Mouse (Mus musculus) olfactory bulb, adult 2 months (tissue): ENCODE measurements around the gene Hes2. TPM values are rescaled to one million over a fixed set of nuclear protein-coding genes. Genes with fewer than 3 reads are reported as not detected.
A peak's percentile ranks its signal among the peaks of the same experiment; 100 is the strongest.

ENCODE experiments used
- H3K27ac ChIP-seq: fragments of 200-500 bp; 2 replicates; pipeline ENCODE4 v1.5.1; 2012; ENCODE audit warnings: low read depth, low read length; ENCODE audit not compliant: insufficient read depth
- H3K4me1 ChIP-seq: fragments of 200-500 bp; 2 replicates; pipeline ENCODE4 v1.6.1; 2012; ENCODE audit warnings: low read length; ENCODE audit not compliant: control insufficient read depth, insufficient read depth
- H3K4me3 ChIP-seq: fragments of 200-500 bp; 2 replicates; pipeline ENCODE4 v1.5.1; 2012; ENCODE audit warnings: mild to moderate bottlenecking, low read depth, low read length, moderate library complexity; ENCODE audit not compliant: insufficient read depth
- CTCF ChIP-seq: fragments of 200-500 bp; IDR thresholded peaks from 2 replicates; pipeline ENCODE4 v1.5.1; 2012; ENCODE audit warnings: low read depth, mild to moderate bottlenecking, low read length, moderate library complexity; ENCODE audit not compliant: insufficient read depth
- POLR2A ChIP-seq: fragments of 200-500 bp; IDR thresholded peaks from 2 replicates; pipeline ENCODE4 v1.6.1; 2012; ENCODE audit warnings: mild to moderate bottlenecking, low read depth, low read length, moderate library complexity; ENCODE audit not compliant: insufficient read depth
- WGBS: fragments of 180-500 bp; shearing (Covaris S2); methylation state at CpG from one replicate; pipeline ENCODE4 v1.1.7; 2018; 5-methylcytosine and 5-hydroxymethylcytosine counted together
- polyA plus RNA-seq: library from polyadenylated mRNA; stranded (reverse); fragments of >200 nt; gene quantifications from 2 replicates; pipeline ENCODE4 v1.2.4, GENCODE M21; 2012; ENCODE audit warnings: low replicate concordance; ENCODE audit not compliant: missing spikeins, insufficient read depth, insufficient read length

Gene Hes2
- polyA plus RNA-seq, 1 experiment: not detected

DNA sequence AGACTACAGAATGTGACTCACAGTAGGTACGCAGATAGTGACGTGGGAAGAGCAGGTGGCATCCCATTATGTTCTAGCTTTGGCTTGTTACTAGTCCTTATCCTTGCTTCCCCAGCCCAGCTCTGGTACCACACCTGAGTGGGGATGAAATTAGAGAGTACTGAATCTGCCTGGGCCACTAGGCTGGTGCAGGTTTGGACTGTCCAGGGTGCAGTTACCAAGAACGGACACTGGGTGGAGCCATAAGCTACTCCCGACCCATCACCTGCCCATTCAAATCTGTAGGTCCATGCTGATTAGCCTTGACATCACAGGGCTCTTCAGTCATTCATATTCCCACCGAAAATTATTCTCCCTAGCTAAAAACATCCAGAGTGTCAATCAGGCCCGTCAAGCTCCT is 18.2 kb upstream of the Hes2 start:
- TF ChIP-seq POLR2A (no peak), CTCF (no peak)
- peaks cover 9% of the 10 kb centered on the region for H3K4me1 ChIP-seq
- no peak overlapping the region for H3K27ac ChIP-seq
- WGBS: 37% methylated on average over 6 of the region's 6 CpGs
- no peak overlapping the region for H3K4me3 ChIP-seq

DNA sequence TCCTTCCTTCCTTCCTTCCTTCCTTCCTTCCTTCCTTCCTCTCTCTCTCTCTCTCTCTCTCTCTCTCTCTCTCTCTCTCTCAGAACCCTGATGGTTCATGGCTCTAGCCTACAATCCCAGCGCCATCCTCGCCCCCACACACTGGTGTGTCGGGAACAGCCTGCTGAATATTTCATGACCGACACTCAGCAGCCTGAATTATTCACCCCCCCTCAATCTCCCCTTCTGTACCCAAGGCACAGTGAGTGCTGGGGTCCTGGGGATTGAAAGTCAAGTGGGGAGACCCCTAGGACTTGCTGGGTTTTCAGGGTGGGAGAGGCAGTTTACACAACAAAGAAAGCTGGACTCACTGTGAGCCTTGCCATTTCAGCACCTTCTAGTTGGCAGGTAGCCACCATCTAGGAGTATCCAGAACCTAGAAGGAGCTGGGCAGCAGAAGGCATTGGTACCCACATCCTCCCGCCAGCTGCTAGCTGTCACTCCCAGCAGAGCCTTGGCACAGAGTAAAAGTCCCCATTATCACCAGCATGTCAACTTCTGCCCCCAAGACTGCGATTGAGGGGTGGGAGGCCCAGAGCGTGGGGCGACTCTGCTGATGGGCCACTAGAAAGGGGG is 17.0 kb upstream of the Hes2 start:
- WGBS: 55% methylated on average over 8 of the region's 8 CpGs
- Histone ChIP-seq H3K4me3 (no peak overlapping the region), H3K4me1 (peaks cover 9% of the 10 kb centered on the region), H3K27ac (no peak overlapping the region)
- TF ChIP-seq CTCF (no peak), POLR2A (no peak)

DNA sequence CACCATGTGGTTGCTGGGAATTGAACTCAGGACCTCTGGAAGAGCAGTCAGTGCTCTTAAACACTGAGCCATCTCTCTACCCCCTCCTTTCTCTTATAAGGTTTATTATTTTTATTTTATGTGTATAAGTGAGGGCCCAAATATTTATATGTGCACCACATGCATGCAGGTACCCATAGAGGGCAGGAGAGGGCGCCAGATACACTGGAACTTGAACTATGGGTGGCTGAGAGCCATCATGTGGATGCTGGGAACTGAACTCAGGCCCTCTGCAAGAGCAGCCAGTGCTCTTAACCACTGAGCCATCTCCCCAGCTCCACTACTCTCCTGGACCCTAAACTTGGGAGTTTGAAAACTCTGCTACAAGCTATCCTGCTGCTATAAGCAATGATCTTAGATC is 15.0 kb upstream of the Hes2 start:
- TF ChIP-seq CTCF: no peak
- no peak for TF ChIP-seq POLR2A
- Histone ChIP-seq H3K4me3 (no peak overlapping the region), H3K4me1 (peaks cover 5% of the 10 kb centered on the region), H3K27ac (no peak overlapping the region)
- 72% methylated on average over 1 of the region's 1 CpGs for WGBS

- H3K27ac ChIP-seq: no peak overlapping the region
- TF ChIP-seq POLR2A (no peak), CTCF (no peak)
- H3K4me3 ChIP-seq: no peak overlapping the region
- no peaks in the 10 kb centered on the region for H3K4me1 ChIP-seq
- WGBS: 74% methylated on average over 10 of the region's 10 CpGs
Observed at GRCm38 (mm10) chr4:152145473-152145872, 13.2 kb upstream of the Hes2 start.

DNA sequence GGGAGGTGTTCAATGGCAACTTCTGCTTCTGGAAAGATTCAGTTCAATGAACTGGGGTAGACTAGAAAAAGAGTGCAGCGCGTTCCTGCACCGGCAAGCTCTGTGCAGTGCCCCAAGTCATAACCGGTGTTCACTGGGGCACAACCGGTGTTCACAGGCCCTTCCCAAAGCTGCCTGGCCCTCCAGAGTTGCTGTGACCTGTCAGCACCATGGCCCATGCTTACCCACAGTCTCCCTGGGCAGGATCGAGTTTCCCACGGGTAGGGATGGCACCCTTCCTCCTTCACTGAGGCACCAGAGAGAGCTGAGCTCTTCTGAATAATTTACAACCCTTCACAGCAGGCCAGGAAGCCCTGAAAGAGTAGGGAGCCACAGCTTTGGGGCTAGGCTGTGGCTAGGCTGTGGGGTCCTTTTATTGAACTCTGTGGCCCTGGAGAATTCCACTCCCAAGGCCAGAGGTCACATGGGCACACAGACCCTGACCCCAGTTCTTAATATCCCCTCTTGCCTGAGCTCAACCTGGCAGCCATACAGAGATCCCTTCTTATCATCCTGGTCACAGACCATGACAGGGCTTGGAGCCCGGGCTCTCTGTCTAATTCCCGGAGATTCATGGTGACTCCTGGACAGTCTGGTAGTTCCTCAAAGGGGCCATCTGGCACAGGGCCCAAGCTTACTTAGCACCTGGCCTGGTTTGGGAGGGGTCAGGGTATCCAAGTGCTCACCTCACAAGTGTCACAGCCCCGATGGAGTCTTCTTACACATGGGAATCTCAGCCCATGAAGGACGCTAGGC is 12.4 kb upstream of the Hes2 start:
- TF ChIP-seq POLR2A (no peak), CTCF (no peak)
- 79% methylated on average over 11 of the region's 11 CpGs for WGBS
- Histone ChIP-seq H3K4me3 (no peak overlapping the region), H3K27ac (no peak overlapping the region), H3K4me1 (no peaks in the 10 kb centered on the region)

DNA sequence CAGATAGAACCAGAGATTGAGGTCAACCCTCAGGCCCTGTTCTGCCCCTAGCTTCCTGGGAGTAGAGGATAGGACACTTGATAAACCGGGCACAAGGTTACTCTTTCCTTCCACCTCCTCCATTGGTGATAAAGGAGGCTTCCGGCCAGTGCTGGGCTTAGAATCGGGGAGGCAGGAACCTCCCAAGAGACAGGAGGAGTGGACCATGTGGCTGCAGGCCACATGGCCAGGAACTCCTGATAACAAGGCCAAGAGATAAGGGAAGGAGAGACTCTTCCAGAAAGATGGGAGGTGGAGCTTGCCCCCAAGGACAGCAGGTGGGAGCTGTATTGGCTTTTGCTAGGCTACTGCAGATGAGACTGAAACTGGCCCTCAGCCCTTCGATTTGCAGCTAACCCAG is 8.1 kb upstream of the Hes2 start:
- WGBS: 91% methylated on average over 4 of the region's 4 CpGs
- Histone ChIP-seq H3K4me3 (no peak overlapping the region), H3K4me1 (peaks cover 6% of the 10 kb centered on the region), H3K27ac (no peak overlapping the region)
- TF ChIP-seq CTCF (no peak), POLR2A (no peak)

GRCm38 (mm10) chr4:152151451-152151965 is 7.2 kb upstream of the Hes2 start:
- 53% methylated on average over 7 of the region's 7 CpGs for WGBS
- H3K4me3 ChIP-seq: peak overlapping the region; percentile 4; the same call in 1 of the 2 replicates
- peaks cover 6% of the 10 kb centered on the region for H3K4me1 ChIP-seq
- TF ChIP-seq POLR2A (no peak), CTCF (no peak)
- H3K27ac ChIP-seq: no peak overlapping the region

DNA sequence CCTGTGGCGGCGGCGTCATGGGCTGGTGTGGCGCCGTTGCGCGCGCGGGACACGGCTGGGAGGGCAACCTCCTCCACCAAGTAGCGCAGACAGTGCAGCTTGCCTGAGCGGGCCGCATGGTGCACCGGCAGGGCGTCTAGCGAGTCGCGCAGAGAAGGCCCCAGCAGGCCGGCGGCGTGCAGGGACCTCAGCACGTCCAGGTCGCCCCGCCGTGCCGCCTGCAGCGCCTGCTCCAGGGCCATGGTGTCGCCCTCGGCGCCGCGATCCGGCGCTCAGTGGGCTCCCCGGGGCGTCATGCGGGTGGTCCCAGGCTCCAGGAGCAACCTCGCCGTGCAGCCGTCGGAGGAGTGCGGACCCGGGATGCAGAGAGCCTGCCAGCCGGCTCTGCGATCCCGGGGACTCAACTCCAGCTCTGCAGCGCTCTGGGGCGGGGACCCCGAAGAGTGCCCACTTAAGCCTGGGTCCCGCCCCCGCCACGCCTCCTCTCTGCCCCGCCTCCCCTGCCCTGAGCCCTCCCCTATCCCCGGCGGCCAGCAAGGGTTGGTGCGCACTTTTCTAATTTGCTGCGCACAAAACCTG is 6.6 kb upstream of the Hes2 start, which contains the start of gene Espn:
TSS of gene Espn (minus strand) at position 406 of the 579 bp plus-strand sequence.
- TF ChIP-seq CTCF (no peak), POLR2A (no peak)
- Histone ChIP-seq H3K4me1 (peaks cover 6% of the 10 kb centered on the region), H3K27ac (no peak within 1 kb of the TSS), H3K4me3 (peak within 1 kb of the TSS; percentile 4)
- WGBS: 6% methylated on average over 57 of the region's 57 CpGs

GRCm38 (mm10) chr4:152153771-152154177 is 4.9 kb upstream of the Hes2 start:
- peak overlapping the region; percentile 23 for H3K4me3 ChIP-seq
- no peak overlapping the region for H3K27ac ChIP-seq
- WGBS: 2% methylated on average over 23 of the region's 23 CpGs
- H3K4me1 ChIP-seq: peaks cover 12% of the 10 kb centered on the region
- TF ChIP-seq POLR2A: no peak
- peak; percentile 80 for TF ChIP-seq CTCF
